Mouse (Mus musculus) embryonic facial prominence, embryonic 13.5 days (tissue): Measurements from ENCODE around the gene Ddx5. TPM values are rescaled to one million over a fixed set of nuclear protein-coding genes. Genes with fewer than 3 reads are reported as not detected.

Experiments
- ATAC-seq: fragments of 200-750 bp; cut with Nextera tagmentation; 2 replicates; pipeline ENCODE4 v1.8.0; 2017; ENCODE audit warnings: low read depth; ENCODE audit not compliant: insufficient number of reproducible peaks, insufficient read depth, low FRiP score, low TSS enrichment
- H3K27ac ChIP-seq: fragments of 300-500 bp; sonication (generic); 2 replicates; pipeline ENCODE4 v1.5.1; 2015; ENCODE audit warnings: moderate library complexity, mild to moderate bottlenecking, inconsistent platforms
- H3K27me3 ChIP-seq: fragments of 300-500 bp; sonication (generic); 2 replicates; pipeline ENCODE4 v1.6.1; 2015; ENCODE audit warnings: mild to moderate bottlenecking, inconsistent platforms
- H3K36me3 ChIP-seq: fragments of 300-500 bp; sonication (generic); 2 replicates; pipeline ENCODE4 v1.6.1; 2015; ENCODE audit warnings: mild to moderate bottlenecking, inconsistent platforms
- H3K4me1 ChIP-seq: fragments of 300-500 bp; sonication (generic); 2 replicates; pipeline ENCODE4 v1.6.1; 2015; ENCODE audit warnings: inconsistent platforms
- H3K4me2 ChIP-seq: fragments of 300-500 bp; sonication (generic); 2 replicates; pipeline ENCODE4 v1.6.1; 2015; ENCODE audit warnings: moderate library complexity, mild to moderate bottlenecking, inconsistent platforms
- H3K4me3 ChIP-seq: fragments of 300-500 bp; sonication (generic); 2 replicates; pipeline ENCODE4 v1.5.1; 2015; ENCODE audit warnings: mild to moderate bottlenecking, inconsistent platforms
- H3K9ac ChIP-seq: fragments of 300-500 bp; sonication (generic); 2 replicates; pipeline ENCODE4 v1.6.1; 2015; ENCODE audit warnings: mild to moderate bottlenecking, inconsistent platforms
- H3K9me3 ChIP-seq: fragments of 300-500 bp; sonication (generic); 2 replicates; pipeline ENCODE4 v1.6.1; 2016; ENCODE audit warnings: inconsistent platforms
- WGBS: fragments of 180-500 bp; shearing (Covaris S2); methylation state at CpG from one replicate; pipeline ENCODE4 v1.1.7; 2015; ENCODE audit warnings: mixed read lengths; 5-methylcytosine and 5-hydroxymethylcytosine counted together
- polyA plus RNA-seq: library from polyadenylated mRNA; unstranded; fragments of >200 nt; fragmentation: Nextera tagmentation; extraction: Ambion mirVana; gene quantifications from 2 replicates; pipeline ENCODE4 v1.2.1, GENCODE M21; 2015

The Ddx5 gene
- 345 and 370 TPM in 2 replicates for polyA plus RNA-seq

- Histone ChIP-seq H3K9ac (peak within 1 kb of the TSS; percentile 99), H3K4me1 (peaks cover 18% of the 10 kb centered on the region), H3K9me3 (no peaks in the 10 kb centered on the region), H3K27me3 (no peaks in the 10 kb centered on the region), H3K27ac (peak within 1 kb of the TSS; percentile 99), H3K36me3 (peaks cover 42% of the 10 kb centered on the region), H3K4me2 (peak within 1 kb of the TSS; percentile 79), H3K4me3 (peak within 1 kb of the TSS; percentile 87)
- whole genome bisulfite sequencing: under 1% methylated on average over 58 of the region's 58 CpGs
- ATAC-seq: peak; percentile 88
Observed at GRCm38 (mm10) chr11:106788775-106789459, at the start of gene Ddx5, which contains the start of gene Cep95. Gene Ddx5 (minus strand): TSS chr11:106789185. Gene Cep95 (plus strand): TSS chr11:106789252.

- ATAC-seq: no peak
- Histone ChIP-seq H3K9me3 (no peaks in the 10 kb centered on the region), H3K4me2 (no peak overlapping the region), H3K4me3 (no peak overlapping the region), H3K4me1 (no peaks in the 10 kb centered on the region), H3K36me3 (peaks cover 79% of the 10 kb centered on the region), H3K27me3 (no peaks in the 10 kb centered on the region), H3K9ac (no peak overlapping the region), H3K27ac (no peak overlapping the region)
- 89% methylated on average over 7 of the region's 7 CpGs for WGBS
Observed at GRCm38 (mm10) chr11:106828079-106828478, 39.1 kb upstream of the Ddx5 start.

GRCm38 (mm10) chr11:106824403-106824802 lies 35.4 kb upstream of the Ddx5 start:
- Histone ChIP-seq H3K36me3 (peaks cover 76% of the 10 kb centered on the region), H3K4me1 (peaks cover 11% of the 10 kb centered on the region), H3K4me2 (no peak overlapping the region), H3K27ac (no peak overlapping the region), H3K4me3 (no peak overlapping the region), H3K9ac (no peak overlapping the region), H3K9me3 (no peaks in the 10 kb centered on the region), H3K27me3 (no peaks in the 10 kb centered on the region)
- 95% methylated on average over 10 of the region's 10 CpGs for WGBS
- no peak for ATAC-seq

GRCm38 (mm10) chr11:106823741-106824140 lies 34.8 kb upstream of the Ddx5 start:
- no peak for ATAC-seq
- no peak overlapping the region for H3K27ac ChIP-seq
- 92% methylated on average over 8 of the region's 8 CpGs for WGBS
- no peak overlapping the region for H3K4me2 ChIP-seq
- H3K27me3 ChIP-seq: no peaks in the 10 kb centered on the region
- H3K9ac ChIP-seq: no peak overlapping the region
- peaks cover 80% of the 10 kb centered on the region for H3K36me3 ChIP-seq
- H3K9me3 ChIP-seq: no peaks in the 10 kb centered on the region
- H3K4me3 ChIP-seq: no peak overlapping the region
- peaks cover 11% of the 10 kb centered on the region for H3K4me1 ChIP-seq

- Histone ChIP-seq H3K9ac (no peak overlapping the region), H3K9me3 (no peaks in the 10 kb centered on the region), H3K36me3 (peaks cover 79% of the 10 kb centered on the region)
Observed at GRCm38 (mm10) chr11:106822911-106823310, 33.9 kb upstream of the Ddx5 start.

GRCm38 (mm10) chr11:106822491-106822890 lies 33.5 kb upstream of the Ddx5 start:
- no peak for ATAC-seq
- Histone ChIP-seq H3K27ac (no peak overlapping the region), H3K36me3 (peaks cover 78% of the 10 kb centered on the region), H3K4me1 (peaks cover 17% of the 10 kb centered on the region), H3K9me3 (no peaks in the 10 kb centered on the region), H3K4me3 (no peak overlapping the region), H3K4me2 (no peak overlapping the region), H3K9ac (no peak overlapping the region), H3K27me3 (no peaks in the 10 kb centered on the region)
- WGBS: 90% methylated on average over 8 of the region's 8 CpGs

More at GRCm38 (mm10) chr11:106822911-106823310, 33.9 kb upstream of the Ddx5 start:
- Histone ChIP-seq H3K4me2 (no peak overlapping the region), H3K27me3 (no peaks in the 10 kb centered on the region), H3K27ac (no peak overlapping the region), H3K4me1 (peaks cover 17% of the 10 kb centered on the region), H3K4me3 (no peak overlapping the region)
- ATAC-seq: no peak
- 89% methylated on average over 5 of the region's 5 CpGs for WGBS

GRCm38 (mm10) chr11:106821397-106821796 lies 32.4 kb upstream of the Ddx5 start:
- H3K4me2 ChIP-seq: no peak overlapping the region
- peaks cover 82% of the 10 kb centered on the region for H3K36me3 ChIP-seq
- ATAC-seq: no peak
- no peaks in the 10 kb centered on the region for H3K27me3 ChIP-seq
- H3K4me3 ChIP-seq: no peak overlapping the region
- H3K27ac ChIP-seq: no peak overlapping the region; the same call in 1 of the 2 replicates
- WGBS: 87% methylated on average over 6 of the region's 6 CpGs
- H3K9ac ChIP-seq: no peak overlapping the region
- H3K4me1 ChIP-seq: peaks cover 17% of the 10 kb centered on the region
- H3K9me3 ChIP-seq: no peaks in the 10 kb centered on the region

- H3K27me3 ChIP-seq: no peaks in the 10 kb centered on the region
- H3K36me3 ChIP-seq: peaks cover 82% of the 10 kb centered on the region
- peak overlapping the region; percentile 33; the same call in 1 of the 2 replicates for H3K27ac ChIP-seq
- H3K9ac ChIP-seq: no peak overlapping the region
- H3K4me3 ChIP-seq: no peak overlapping the region
- 48% methylated on average over 4 of the region's 4 CpGs for WGBS
- peaks cover 17% of the 10 kb centered on the region for H3K4me1 ChIP-seq
- no peak overlapping the region for H3K4me2 ChIP-seq
- no peak for ATAC-seq
- no peaks in the 10 kb centered on the region for H3K9me3 ChIP-seq
Observed at GRCm38 (mm10) chr11:106820972-106821371, 32.0 kb upstream of the Ddx5 start.

GRCm38 (mm10) chr11:106820252-106820651 lies 31.3 kb upstream of the Ddx5 start:
- peaks cover 84% of the 10 kb centered on the region for H3K36me3 ChIP-seq

GRCm38 (mm10) chr11:106819595-106819994 lies 30.6 kb upstream of the Ddx5 start:
- H3K4me1 ChIP-seq: peaks cover 23% of the 10 kb centered on the region
- no peak overlapping the region for H3K4me2 ChIP-seq
- WGBS: 85% methylated on average over 9 of the region's 9 CpGs
- no peaks in the 10 kb centered on the region for H3K27me3 ChIP-seq
- no peak overlapping the region for H3K4me3 ChIP-seq
- H3K9ac ChIP-seq: no peak overlapping the region
- peak overlapping the region; percentile 4; the same call in 1 of the 2 replicates for H3K27ac ChIP-seq
- H3K36me3 ChIP-seq: peaks cover 84% of the 10 kb centered on the region
- H3K9me3 ChIP-seq: no peaks in the 10 kb centered on the region
- no peak for ATAC-seq

More at GRCm38 (mm10) chr11:106820252-106820651, 31.3 kb upstream of the Ddx5 start:
- Histone ChIP-seq H3K27ac (0 out of 2 replicates have a peak overlapping the region, but pooled peaks have one; percentile 33), H3K4me3 (no peak overlapping the region), H3K4me1 (peaks cover 17% of the 10 kb centered on the region), H3K4me2 (no peak overlapping the region), H3K9ac (no peak overlapping the region), H3K9me3 (no peaks in the 10 kb centered on the region), H3K27me3 (no peaks in the 10 kb centered on the region)
- WGBS: 67% methylated on average over 6 of the region's 6 CpGs
- ATAC-seq: no peak

- peak overlapping the region; percentile 34 for H3K27ac ChIP-seq
- H3K36me3 ChIP-seq: peaks cover 87% of the 10 kb centered on the region
- no peak overlapping the region for H3K4me3 ChIP-seq
- no peaks in the 10 kb centered on the region for H3K9me3 ChIP-seq
- no peak for ATAC-seq
- no peaks in the 10 kb centered on the region for H3K27me3 ChIP-seq
- 51% methylated on average over 9 of the region's 9 CpGs for WGBS
- 0 out of 2 replicates have a peak overlapping the region, but pooled peaks have one; percentile 36 for H3K9ac ChIP-seq
- H3K4me1 ChIP-seq: peaks cover 24% of the 10 kb centered on the region
- H3K4me2 ChIP-seq: no peak overlapping the region
Observed at GRCm38 (mm10) chr11:106818341-106818740, 29.4 kb upstream of the Ddx5 start.

GRCm38 (mm10) chr11:106817808-106818207 lies 28.8 kb upstream of the Ddx5 start:
- WGBS: 80% methylated on average over 6 of the region's 6 CpGs
- Histone ChIP-seq H3K36me3 (peaks cover 87% of the 10 kb centered on the region), H3K4me3 (no peak overlapping the region), H3K27me3 (no peaks in the 10 kb centered on the region), H3K4me1 (peaks cover 24% of the 10 kb centered on the region), H3K4me2 (no peak overlapping the region), H3K27ac (no peak overlapping the region; the same call in 1 of the 2 replicates), H3K9me3 (no peaks in the 10 kb centered on the region), H3K9ac (no peak overlapping the region)
- no peak for ATAC-seq
